ENCODE assay signal across 12 mouse cellular contexts in the genomic region with DNA sequence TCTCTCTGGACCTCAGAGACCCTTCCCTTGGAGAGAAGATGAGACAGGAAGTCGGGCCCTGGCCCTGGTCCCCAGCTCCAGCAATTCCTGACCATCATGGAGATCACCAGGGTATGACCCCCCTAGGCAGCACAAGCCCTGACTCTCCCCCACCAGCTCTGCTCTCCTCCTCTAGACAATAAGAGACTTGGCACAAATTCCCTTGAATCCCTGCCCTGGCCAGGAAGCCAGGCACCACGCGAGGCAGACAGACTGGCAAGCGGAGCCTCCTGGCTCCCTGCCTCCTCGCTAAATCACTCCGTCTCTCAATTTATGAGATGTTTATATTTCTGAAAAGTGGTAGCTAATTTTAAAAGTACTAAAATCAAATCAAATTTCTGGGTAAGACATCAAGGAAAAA. TPM values are rescaled to one million over a fixed set of nuclear protein-coding genes. Genes with fewer than 3 reads are reported as not detected.
DNase-seq lines count a peak whose midpoint lies in the region; ATAC-seq and TF ChIP-seq lines count a peak whose summit lies in the region.
"Had no signal": no experiment of that assay in that cellular context is flagged by ENCODE, and none has a peak within 500 bp of the region (broad histone marks: within the 10 kb centered on the region; RNA-seq: fewer than 3 reads in every experiment).

No protein-coding gene starts in this region.

- no peaks in the 10 kb centered on the region for H3K36me3 ChIP-seq in forebrain, embryonic 14.5 days (ENCODE audit: control insufficient read depth, insufficient read depth, low read length)
- H3K36me3 ChIP-seq in forebrain, embryonic 12.5 days (replicated peaks) = no peaks in the 10 kb centered on the region
- no peaks in the 10 kb centered on the region for H3K36me3 ChIP-seq in lung, embryonic 15.5 days
- H3K36me3 ChIP-seq: midbrain, embryonic 12.5 days had no signal

- no peak for ATAC-seq in forebrain, embryonic 14.5 days
- ATAC-seq in forebrain, embryonic 12.5 days (ENCODE audit: low FRiP score) = no peak
- peak; percentile 58; the same call in 1 of the 2 replicates for ATAC-seq in lung, embryonic 15.5 days (ENCODE audit: borderline replicate concordance, extremely low read depth, low FRiP score, low TSS enrichment)

- no peaks in the 10 kb centered on the region for H3K9me3 ChIP-seq in forebrain, embryonic 14.5 days (replicated peaks; ENCODE audit: control insufficient read depth, low read length)
- no peaks in the 10 kb centered on the region for H3K9me3 ChIP-seq in forebrain, embryonic 12.5 days
- no peaks in the 10 kb centered on the region for H3K9me3 ChIP-seq in lung, embryonic 15.5 days
- H3K9me3 ChIP-seq: midbrain, embryonic 12.5 days had no signal

- no peaks in the 10 kb centered on the region for H3K27me3 ChIP-seq in forebrain, embryonic 14.5 days (replicated peaks; ENCODE audit: control insufficient read depth, insufficient read depth, low read length)
- H3K27me3 ChIP-seq in forebrain, embryonic 12.5 days = no peaks in the 10 kb centered on the region
- no peaks in the 10 kb centered on the region for H3K27me3 ChIP-seq in lung, embryonic 15.5 days
- H3K27me3 ChIP-seq: midbrain, embryonic 12.5 days had no signal

- peak; percentile 67 for DNase-seq in forebrain, embryonic 14.5 days (ENCODE audit: low spot score)
- DNase-seq in lung, adult 2 months = no peak
- DNase-seq in heart, adult 9 months (ENCODE audit: low spot score in 2 of 2) = peak; percentile 26 to 34
- DNase-seq in right cerebral cortex, adult 2 months (ENCODE audit: low spot score in 2 of 2) = peak; percentile 23 to 39
- no peak for DNase-seq in liver
- DNase-seq in thymus, postnatal 25 days = no peak

- no peak overlapping the region for H3K4me3 ChIP-seq in forebrain, embryonic 14.5 days (ENCODE audit: low read depth, low read length)
- H3K4me3 ChIP-seq in forebrain, embryonic 12.5 days (replicated peaks) = no peak overlapping the region
- no peak overlapping the region for H3K4me3 ChIP-seq in lung, embryonic 15.5 days
- no peak overlapping the region for H3K4me3 ChIP-seq in lung, adult 2 months (replicated peaks; ENCODE audit: extremely low read depth, low read depth, low read length)
- H3K4me3 ChIP-seq: erythroblast, embryonic 14.5 days; midbrain, embryonic 12.5 days had no signal

- TF ChIP-seq POLR2A in lung, adult 2 months (IDR thresholded peaks at IDR 0.05; ENCODE audit: borderline replicate concordance, extremely low read depth, low read depth, low read length) = no peak

- TF ChIP-seq CTCF in lung, adult 2 months (IDR thresholded peaks at IDR 0.05; ENCODE audit: insufficient read depth, low read length) = no peak

- 60% methylated on average over 6 of the region's 6 CpGs for WGBS in forebrain, embryonic 14.5 days
- WGBS in forebrain, embryonic 12.5 days = 84% methylated on average over 6 of the region's 6 CpGs
- WGBS in lung, embryonic 15.5 days = 41% methylated on average over 6 of the region's 6 CpGs
- 26% methylated on average over 6 of the region's 6 CpGs for WGBS in lung, adult 2 months

- H3K4me2 ChIP-seq in forebrain, embryonic 14.5 days (ENCODE audit: low read length) = no peak overlapping the region
- no peak overlapping the region for H3K4me2 ChIP-seq in forebrain, embryonic 12.5 days
- no peak overlapping the region for H3K4me2 ChIP-seq in lung, embryonic 15.5 days
- H3K4me2 ChIP-seq: midbrain, embryonic 12.5 days had no signal

- peak overlapping the region; percentile 54; the same call in 1 of the 2 replicates for H3K27ac ChIP-seq in forebrain, embryonic 14.5 days (ENCODE audit: low read depth, low read length)
- no peak overlapping the region for H3K27ac ChIP-seq in forebrain, embryonic 12.5 days
- H3K27ac ChIP-seq in lung, embryonic 15.5 days = peak overlapping the region; percentile 64
- H3K27ac ChIP-seq: midbrain, embryonic 12.5 days had no signal

- no peak overlapping the region for H3K9ac ChIP-seq in forebrain, embryonic 14.5 days (ENCODE audit: low read length)
- H3K9ac ChIP-seq in forebrain, embryonic 12.5 days = no peak overlapping the region
- no peak overlapping the region for H3K9ac ChIP-seq in lung, embryonic 15.5 days
- H3K9ac ChIP-seq: midbrain, embryonic 12.5 days had no signal

- no peaks in the 10 kb centered on the region; the same call in 1 of the 2 replicates for H3K4me1 ChIP-seq in forebrain, embryonic 14.5 days (ENCODE audit: control insufficient read depth, insufficient read depth, low read length)
- peaks cover 3% of the 10 kb centered on the region; the same call in 1 of the 2 replicates for H3K4me1 ChIP-seq in forebrain, embryonic 12.5 days
- H3K4me1 ChIP-seq in lung, embryonic 15.5 days = peaks cover 6% of the 10 kb centered on the region; the same call in 1 of the 2 replicates
- H3K4me1 ChIP-seq in lung, adult 2 months (ENCODE audit: control insufficient read depth, insufficient read depth, low read length) = no peaks in the 10 kb centered on the region

RNA-seq across cellular contexts. Expression of gene Adamts14, which starts 18.5 kb away (rescaled TPM):
- 0.13 and 0.17 TPM in 2 replicates for polyA plus RNA-seq in forebrain, embryonic 14.5 days (2014; fragmentation: Nextera tagmentation; extraction: Ambion mirVana)
- 0.36 and 0.45 TPM in 2 replicates for polyA plus RNA-seq in forebrain, embryonic 12.5 days (2016; fragmentation: Nextera tagmentation; extraction: Ambion mirVana)
- polyA plus RNA-seq in lung, embryonic 15.5 days (2015; fragmentation: Nextera tagmentation; extraction: Ambion mirVana) = 1.6 and 1.9 TPM in 2 replicates
- 3.6 TPM in 2 replicates for polyA plus RNA-seq in lung, adult 2 months (2012; rRNA removed)
- polyA plus RNA-seq: erythroblast, embryonic 14.5 days had no signal

RNA-seq across cellular contexts. Expression of gene Prf1, which starts 42.9 kb away (rescaled TPM):
- not detected in 2 replicates for polyA plus RNA-seq in forebrain, embryonic 14.5 days (2014; fragmentation: Nextera tagmentation; extraction: Ambion mirVana)
- not detected in 2 replicates for polyA plus RNA-seq in forebrain, embryonic 12.5 days (2016; fragmentation: Nextera tagmentation; extraction: Ambion mirVana)
- 0.18 TPM in 1 of 2 replicates, not detected in the other for polyA plus RNA-seq in lung, embryonic 15.5 days (2015; fragmentation: Nextera tagmentation; extraction: Ambion mirVana)
- polyA plus RNA-seq in lung, adult 2 months (2012; rRNA removed) = 6.2 and 8.0 TPM in 2 replicates
- polyA plus RNA-seq: C2C12; erythroblast, embryonic 14.5 days; limb, embryonic 11.5 days; midbrain, embryonic 12.5 days had no signal

Comparison
In these comparisons a context has a peak if more than half of its experiments do, and no peak if none do; other contexts are left out.
1. DNase-seq: peak in forebrain, embryonic 14.5 days (single experiment), heart, adult 9 months (2 of 2) and right cerebral cortex, adult 2 months (2 of 2); none in lung, adult 2 months (single experiment), liver (single experiment) and thymus, postnatal 25 days (single experiment).